Mouse (Mus musculus): ENCODE results near the gene Plekha8. TPM values are rescaled to one million over a fixed set of nuclear protein-coding genes. Genes with fewer than 3 reads are reported as not detected.

Plekha8 gene
- polyA plus RNA-seq, 1 experiment from 2014 or later, result 15.8 TPM

DNA sequence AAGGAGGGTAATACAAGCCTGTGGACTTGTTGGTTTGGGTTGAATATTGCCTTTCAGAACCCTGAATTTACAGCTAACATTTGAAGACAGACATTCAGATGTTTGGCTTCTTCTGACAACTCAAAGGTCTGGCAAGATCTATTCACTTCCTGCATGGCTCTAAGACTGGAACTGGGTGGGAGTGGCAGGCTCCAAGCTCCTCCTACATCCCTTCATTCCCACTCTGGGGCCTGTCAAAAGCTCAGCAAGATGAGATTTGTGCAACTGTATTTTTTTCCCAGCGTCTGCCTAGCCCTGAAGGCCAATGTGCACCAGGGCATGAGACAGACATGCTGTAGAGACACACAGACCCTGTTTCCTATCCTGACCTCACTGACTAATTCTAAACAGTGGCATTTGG is 39.1 kb upstream of the Plekha8 start:
- DNase-seq, result no peak
- peaks cover 48% of the 10 kb centered on the region for H3K4me1 ChIP-seq (ENCODE audit: control insufficient read depth, insufficient read depth, low read length)

DNA sequence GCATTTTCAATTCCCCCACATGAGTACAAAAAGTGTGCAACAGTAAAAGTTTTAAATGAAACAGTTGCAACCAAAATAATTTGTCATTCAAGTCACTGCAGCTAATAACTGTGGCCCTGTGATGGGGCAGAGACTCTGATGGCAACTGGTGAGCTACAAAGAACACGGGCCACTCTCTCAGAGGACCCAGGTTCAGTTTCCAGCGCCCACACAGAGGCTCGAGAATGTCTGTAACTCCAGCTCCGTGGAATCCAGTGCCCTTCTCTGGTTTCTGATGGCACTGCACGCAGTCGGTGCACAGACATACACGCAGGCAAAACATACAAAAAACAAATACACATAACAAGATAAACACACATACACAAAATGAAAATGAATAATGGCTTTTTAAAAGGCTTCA is 37.2 kb upstream of the Plekha8 start:
- no peak for ATAC-seq (ENCODE audit: low FRiP score, low TSS enrichment)
- 98% methylated on average over 7 of the region's 7 CpGs for WGBS
- Histone ChIP-seq H3K9me3 (ENCODE audit: control insufficient read depth, low read length) (no peaks in the 10 kb centered on the region), H3K9ac (replicated peaks; ENCODE audit: low read length) (no peak overlapping the region), H3K4me2 (ENCODE audit: low read length) (no peak overlapping the region), H3K27ac (replicated peaks; ENCODE audit: low read depth, low read length) (no peak overlapping the region), H3K4me3 (replicated peaks; ENCODE audit: low read depth, low read length) (no peak overlapping the region), H3K27me3 (ENCODE audit: control insufficient read depth, insufficient read depth, low read length) (no peaks in the 10 kb centered on the region), H3K4me1 (ENCODE audit: control insufficient read depth, insufficient read depth, low read length) (peaks cover 43% of the 10 kb centered on the region), H3K36me3 (ENCODE audit: control insufficient read depth, insufficient read depth, low read length) (no peaks in the 10 kb centered on the region)
- no peak for DNase-seq

More for the DNA sequence above, 39.1 kb upstream of the Plekha8 start:
- H3K9ac ChIP-seq (replicated peaks; ENCODE audit: low read length), result no peak overlapping the region
- no peaks in the 10 kb centered on the region for H3K36me3 ChIP-seq (ENCODE audit: control insufficient read depth, insufficient read depth, low read length)
- no peak overlapping the region for H3K4me2 ChIP-seq (ENCODE audit: low read length)
- WGBS, result 41% methylated on average over 1 of the region's 1 CpGs
- no peak overlapping the region for H3K4me3 ChIP-seq (replicated peaks; ENCODE audit: low read depth, low read length)
- ATAC-seq (ENCODE audit: low FRiP score, low TSS enrichment), result no peak
- H3K27me3 ChIP-seq (ENCODE audit: control insufficient read depth, insufficient read depth, low read length), result no peaks in the 10 kb centered on the region
- H3K27ac ChIP-seq (replicated peaks; ENCODE audit: low read depth, low read length), result peak overlapping the region; percentile 70; the same call in 1 of the 2 replicates
- H3K9me3 ChIP-seq (ENCODE audit: control insufficient read depth, low read length), result no peaks in the 10 kb centered on the region

DNA sequence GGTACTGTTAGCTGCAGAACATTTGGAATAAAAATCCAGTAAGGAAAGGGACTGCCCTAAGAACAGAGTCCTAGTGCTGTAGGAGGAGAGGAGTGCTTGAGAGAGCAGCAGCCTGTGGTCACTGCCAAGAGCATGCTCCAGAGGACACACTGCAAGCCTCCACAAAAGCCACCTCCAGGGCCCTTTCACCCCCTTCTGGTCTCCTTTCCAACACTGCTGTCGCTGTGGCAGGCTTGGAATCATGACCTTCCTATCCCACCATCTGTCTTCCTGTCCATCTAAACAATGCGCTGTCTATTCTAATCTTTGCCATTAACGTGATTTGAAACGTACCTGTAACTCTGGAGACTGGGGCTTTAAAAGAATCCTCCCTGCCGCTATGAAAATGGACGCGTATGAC is 36.4 kb upstream of the Plekha8 start:
- Histone ChIP-seq H3K27ac (replicated peaks; ENCODE audit: low read depth, low read length) (no peak overlapping the region), H3K4me1 (ENCODE audit: control insufficient read depth, insufficient read depth, low read length) (peaks cover 42% of the 10 kb centered on the region), H3K27me3 (ENCODE audit: control insufficient read depth, insufficient read depth, low read length) (no peaks in the 10 kb centered on the region), H3K36me3 (ENCODE audit: control insufficient read depth, insufficient read depth, low read length) (no peaks in the 10 kb centered on the region), H3K9me3 (ENCODE audit: control insufficient read depth, low read length) (no peaks in the 10 kb centered on the region), H3K4me2 (ENCODE audit: low read length) (no peak overlapping the region), H3K4me3 (replicated peaks; ENCODE audit: low read depth, low read length) (no peak overlapping the region), H3K9ac (replicated peaks; ENCODE audit: low read length) (no peak overlapping the region)
- DNase-seq (no peak), ATAC-seq (ENCODE audit: low FRiP score, low TSS enrichment) (no peak)
- WGBS, result 55% methylated on average over 7 of the region's 7 CpGs

DNA sequence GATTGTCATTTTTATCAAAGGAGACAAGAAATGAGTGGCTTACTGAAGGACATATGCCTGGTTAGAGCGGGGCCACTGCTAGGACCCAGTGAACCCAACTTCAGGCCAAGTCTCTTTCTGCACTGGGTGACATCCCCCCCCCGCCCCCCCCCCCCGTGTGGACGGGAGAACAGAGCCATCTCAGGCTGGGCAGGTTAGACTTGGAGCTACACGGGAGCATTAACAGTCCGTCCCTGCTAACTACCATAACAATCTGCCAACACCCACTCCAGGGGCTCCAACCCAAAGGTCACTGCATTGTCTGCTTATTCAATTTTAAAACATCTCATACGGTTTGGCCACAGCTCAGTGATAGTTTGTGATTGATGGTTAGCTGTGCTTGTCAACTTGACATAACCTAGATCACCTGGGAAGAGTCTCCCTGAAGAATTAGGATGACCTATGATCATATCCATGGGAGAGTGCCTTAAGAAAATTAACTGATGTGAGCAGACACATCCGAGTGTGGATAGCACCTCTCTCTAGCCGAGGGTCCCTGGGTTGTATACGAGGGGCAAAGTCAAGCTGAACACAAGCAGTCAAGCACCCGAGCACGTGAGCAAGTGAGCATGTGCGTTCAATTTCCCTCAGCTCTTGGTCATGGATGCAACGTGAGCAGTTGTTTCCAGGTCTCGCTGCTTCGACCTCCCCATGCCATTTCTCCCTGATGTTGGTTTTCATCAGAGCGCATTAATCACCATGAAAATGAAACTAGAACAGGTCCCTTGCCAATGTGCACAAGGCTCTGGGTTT is 32.7 kb upstream of the Plekha8 start:
- Histone ChIP-seq H3K27me3 (ENCODE audit: control insufficient read depth, insufficient read depth, low read length) (no peaks in the 10 kb centered on the region), H3K27ac (replicated peaks; ENCODE audit: low read depth, low read length) (no peak overlapping the region), H3K9me3 (ENCODE audit: control insufficient read depth, low read length) (no peaks in the 10 kb centered on the region), H3K4me1 (ENCODE audit: control insufficient read depth, insufficient read depth, low read length) (peaks cover 37% of the 10 kb centered on the region), H3K9ac (replicated peaks; ENCODE audit: low read length) (no peak overlapping the region), H3K4me2 (ENCODE audit: low read length) (peak overlapping the region; percentile 12; the same call in 1 of the 2 replicates), H3K36me3 (ENCODE audit: control insufficient read depth, insufficient read depth, low read length) (no peaks in the 10 kb centered on the region), H3K4me3 (replicated peaks; ENCODE audit: low read depth, low read length) (no peak overlapping the region)
- 67% methylated on average over 17 of the region's 17 CpGs for WGBS
- no peak for DNase-seq
- ATAC-seq (ENCODE audit: low FRiP score, low TSS enrichment), result no peak

DNA sequence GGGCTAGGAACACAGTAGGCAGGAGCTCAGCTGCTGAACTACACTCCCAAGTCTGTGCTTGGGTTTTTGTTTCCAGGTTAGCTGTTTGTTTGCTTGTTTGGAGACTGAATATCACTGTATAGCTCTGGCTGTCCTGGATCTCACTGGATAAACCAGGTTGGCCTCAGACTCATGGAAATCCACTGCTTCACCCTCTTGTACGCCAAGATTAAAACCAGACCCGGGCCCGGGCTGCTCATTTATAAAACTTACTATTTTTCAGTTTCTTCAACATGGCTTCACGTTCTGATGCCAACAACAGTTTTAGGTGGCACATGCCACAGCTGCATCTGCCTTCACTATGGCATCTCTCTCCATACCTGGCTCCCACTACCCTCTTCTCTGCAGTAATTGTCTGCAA is 31.4 kb upstream of the Plekha8 start:
- no peak overlapping the region; the same call in 1 of the 2 replicates for H3K4me3 ChIP-seq (replicated peaks; ENCODE audit: low read depth, low read length)
- H3K36me3 ChIP-seq (ENCODE audit: control insufficient read depth, insufficient read depth, low read length), result no peaks in the 10 kb centered on the region
- H3K4me2 ChIP-seq (ENCODE audit: low read length), result peak overlapping the region; percentile 68
- H3K9ac ChIP-seq (replicated peaks; ENCODE audit: low read length), result peak overlapping the region; percentile 18; the same call in 1 of the 2 replicates
- H3K27me3 ChIP-seq (ENCODE audit: control insufficient read depth, insufficient read depth, low read length), result no peaks in the 10 kb centered on the region
- H3K4me1 ChIP-seq (ENCODE audit: control insufficient read depth, insufficient read depth, low read length), result peaks cover 43% of the 10 kb centered on the region
- ATAC-seq (ENCODE audit: low FRiP score, low TSS enrichment) (no peak), DNase-seq (no peak)
- H3K27ac ChIP-seq (replicated peaks; ENCODE audit: low read depth, low read length), result no peak overlapping the region
- H3K9me3 ChIP-seq (ENCODE audit: control insufficient read depth, low read length), result no peaks in the 10 kb centered on the region
- 85% methylated on average over 4 of the region's 4 CpGs for WGBS

DNA sequence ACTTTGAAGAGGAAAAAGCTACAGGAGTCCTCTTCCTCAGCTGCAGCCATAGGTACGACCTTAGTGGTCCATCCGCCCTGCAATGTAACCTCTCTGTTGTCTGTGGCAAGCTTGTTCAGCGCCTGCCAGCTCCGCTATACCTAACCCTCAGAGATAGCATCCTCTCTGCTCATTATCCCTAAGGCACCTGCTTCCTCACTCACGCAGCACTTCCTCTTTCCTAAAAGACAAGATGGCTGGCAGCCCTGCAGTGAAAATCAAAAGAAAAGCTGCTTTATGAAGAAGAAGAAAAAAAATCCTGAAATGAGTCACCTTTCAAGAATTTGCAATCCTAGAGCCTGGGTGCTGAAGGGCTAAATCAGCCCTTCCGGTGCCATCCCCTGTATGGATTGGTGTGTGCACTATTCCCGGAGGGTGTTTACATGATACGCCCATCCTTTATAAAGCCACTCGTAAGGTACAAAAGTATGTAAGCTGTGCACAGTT is 30.4 kb upstream of the Plekha8 start:
- Histone ChIP-seq H3K9me3 (ENCODE audit: control insufficient read depth, low read length) (no peaks in the 10 kb centered on the region), H3K27ac (replicated peaks; ENCODE audit: low read depth, low read length) (peak overlapping the region; percentile 96), H3K9ac (replicated peaks; ENCODE audit: low read length) (peak overlapping the region; percentile 36), H3K4me1 (ENCODE audit: control insufficient read depth, insufficient read depth, low read length) (peaks cover 47% of the 10 kb centered on the region), H3K4me2 (ENCODE audit: low read length) (peak overlapping the region; percentile 68), H3K4me3 (replicated peaks; ENCODE audit: low read depth, low read length) (peak overlapping the region; percentile 70), H3K36me3 (ENCODE audit: control insufficient read depth, insufficient read depth, low read length) (no peaks in the 10 kb centered on the region), H3K27me3 (ENCODE audit: control insufficient read depth, insufficient read depth, low read length) (no peaks in the 10 kb centered on the region)
- DNase-seq, result peak; percentile 56
- WGBS, result 22% methylated on average over 9 of the region's 9 CpGs
- ATAC-seq (ENCODE audit: low FRiP score, low TSS enrichment), result no peak

DNA sequence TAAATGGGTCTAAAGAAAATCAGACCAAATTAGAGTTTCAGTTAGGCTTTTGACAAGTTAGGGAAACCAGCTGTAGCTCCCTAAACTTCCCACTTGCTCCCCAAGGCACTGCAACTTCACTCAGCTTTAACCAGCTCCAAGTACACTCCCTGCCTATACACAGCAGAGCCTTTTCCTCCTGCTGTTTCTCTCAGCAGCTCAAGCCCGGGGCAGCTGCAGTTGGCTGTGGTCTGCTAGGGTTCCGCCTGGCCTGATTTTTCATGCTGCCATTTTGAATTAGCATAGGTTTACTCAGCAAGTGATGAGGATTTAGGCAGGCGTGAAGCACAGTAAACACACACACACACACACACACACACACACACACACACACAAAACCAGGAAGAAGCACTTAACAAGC is 29.9 kb upstream of the Plekha8 start:
- Histone ChIP-seq H3K9ac (replicated peaks; ENCODE audit: low read length) (peak overlapping the region; percentile 88; the same call in 1 of the 2 replicates), H3K4me2 (ENCODE audit: low read length) (peak overlapping the region; percentile 68), H3K27me3 (ENCODE audit: control insufficient read depth, insufficient read depth, low read length) (no peaks in the 10 kb centered on the region), H3K27ac (replicated peaks; ENCODE audit: low read depth, low read length) (peak overlapping the region; percentile 96), H3K36me3 (ENCODE audit: control insufficient read depth, insufficient read depth, low read length) (no peaks in the 10 kb centered on the region), H3K4me1 (ENCODE audit: control insufficient read depth, insufficient read depth, low read length) (peaks cover 50% of the 10 kb centered on the region), H3K4me3 (replicated peaks; ENCODE audit: low read depth, low read length) (peak overlapping the region; percentile 70), H3K9me3 (ENCODE audit: control insufficient read depth, low read length) (no peaks in the 10 kb centered on the region)
- WGBS, result 4% methylated on average over 3 of the region's 3 CpGs
- ATAC-seq (ENCODE audit: low FRiP score, low TSS enrichment), result peak; percentile 62
- peak; percentile 84 for DNase-seq

DNA sequence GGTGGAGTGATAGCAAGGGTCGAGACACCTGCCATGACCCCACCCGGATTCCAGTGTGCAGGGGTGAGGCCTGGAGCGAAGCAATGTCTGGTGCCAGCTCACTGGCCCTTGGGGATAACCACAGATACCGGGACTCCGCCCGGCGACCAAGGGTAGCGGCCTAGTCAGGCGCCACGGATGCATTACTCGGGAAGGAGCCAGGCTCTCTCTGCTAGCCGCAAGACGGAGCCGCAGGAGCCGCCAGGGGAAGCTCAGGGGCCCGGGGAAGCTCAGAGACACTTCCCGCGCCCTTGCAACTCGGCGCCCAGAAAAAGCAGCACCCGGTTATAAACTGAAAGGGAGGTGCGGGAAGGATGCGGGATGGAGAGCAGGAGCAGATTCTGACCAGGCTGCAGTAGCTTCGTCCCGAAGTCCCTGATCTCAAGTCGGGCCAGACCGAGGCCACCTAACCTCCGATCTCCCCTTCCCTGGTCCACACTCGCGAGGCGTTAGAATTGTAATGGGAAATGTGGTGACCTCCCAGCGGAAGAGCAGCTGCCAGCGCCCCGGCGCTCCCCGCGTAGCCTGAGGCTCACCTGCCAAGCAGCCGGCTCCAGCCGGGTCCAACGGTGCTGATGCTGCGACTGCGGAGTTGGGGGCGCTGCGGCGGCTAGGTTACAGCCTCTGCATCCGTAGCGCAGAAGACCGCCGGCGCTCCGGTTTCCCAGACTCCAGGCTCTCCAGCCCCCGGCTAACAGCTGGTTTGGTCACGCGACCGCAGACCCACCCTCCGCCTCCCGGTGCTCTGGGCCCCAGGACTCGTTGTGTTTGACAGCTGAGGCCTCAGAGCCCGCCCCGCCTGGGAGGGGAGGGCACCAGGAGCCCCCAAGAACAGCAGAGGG is 29.0 kb upstream of the Plekha8 start, which contains the start of gene Scrn1:
TSS of gene Scrn1 (minus strand) at position 825 of the 881 bp plus-strand sequence.
- peak within 1 kb of the TSS; percentile 96 for H3K27ac ChIP-seq (replicated peaks; ENCODE audit: low read depth, low read length)
- peak within 1 kb of the TSS; percentile 68 for H3K4me2 ChIP-seq (ENCODE audit: low read length)
- WGBS, result under 1% methylated on average over 60 of the region's 60 CpGs
- peak within 1 kb of the TSS; percentile 70 for H3K4me3 ChIP-seq (replicated peaks; ENCODE audit: low read depth, low read length)
- DNase-seq (peak; percentile 90), ATAC-seq (ENCODE audit: low FRiP score, low TSS enrichment) (peak; percentile 88)
- H3K4me1 ChIP-seq (ENCODE audit: control insufficient read depth, insufficient read depth, low read length), result peaks cover 50% of the 10 kb centered on the region
- H3K27me3 ChIP-seq (ENCODE audit: control insufficient read depth, insufficient read depth, low read length), result no peaks in the 10 kb centered on the region
- peak within 1 kb of the TSS; percentile 88 for H3K9ac ChIP-seq (replicated peaks; ENCODE audit: low read length)
- no peaks in the 10 kb centered on the region for H3K9me3 ChIP-seq (ENCODE audit: control insufficient read depth, low read length)
- no peaks in the 10 kb centered on the region for H3K36me3 ChIP-seq (ENCODE audit: control insufficient read depth, insufficient read depth, low read length)

Data from midbrain, embryonic 14.5 days (tissue).